Mouse (Mus musculus): Measurements from ENCODE around the gene C1d.

- TF ChIP-seq CTCF (conservative IDR thresholded peaks at IDR 0.05; ENCODE audit: insufficient read depth, insufficient read length, low read depth, low read length) (no peak), POLR2A (IDR thresholded peaks at IDR 0.05; ENCODE audit: low read depth, low read length) (no peak)
Observed at GRCm38 (mm10) chr11:17236449-17237037, 20.8 kb upstream of the C1d start.
